Mouse (Mus musculus) kidney, postnatal 0 days (tissue): ENCODE data around the gene Pum1. TPM values are rescaled to one million over a fixed set of nuclear protein-coding genes. Genes with fewer than 3 reads are reported as not detected.

Source experiments
- ATAC-seq: fragments of 200-750 bp; cut with Nextera tagmentation; replicated peaks from 2 replicates; pipeline ENCODE4 v1.8.0; 2017; ENCODE audit warnings: low read depth, moderate number of reproducible peaks, moderate TSS enrichment, moderate library complexity; ENCODE audit not compliant: low FRiP score
- DNase-seq: peaks from one replicate; pipeline ENCODE4 v3.0.0-alpha.2; 2016; ENCODE audit warnings: low spot score
- H3K27ac ChIP-seq: fragments of 300-500 bp; sonication (generic); 2 replicates; pipeline ENCODE4 v1.5.1; 2014; ENCODE audit warnings: mild to moderate bottlenecking
- H3K27me3 ChIP-seq: fragments of 300-500 bp; sonication (generic); 2 replicates; pipeline ENCODE4 v1.6.1; 2014; ENCODE audit warnings: low read length, mixed read lengths; ENCODE audit not compliant: insufficient read depth
- H3K36me3 ChIP-seq: fragments of 300-500 bp; sonication (generic); 2 replicates; pipeline ENCODE4 v1.6.1; 2014; ENCODE audit warnings: low read length, mixed read lengths; ENCODE audit not compliant: insufficient read depth
- H3K4me1 ChIP-seq: fragments of 300-500 bp; sonication (generic); replicated peaks from 2 replicates; pipeline ENCODE4 v1.6.1; 2014; ENCODE audit warnings: antibody characterized with exemption, low read length, mixed read lengths; ENCODE audit not compliant: insufficient read depth
- H3K4me2 ChIP-seq: fragments of 300-500 bp; sonication (generic); 2 replicates; pipeline ENCODE4 v1.6.1; 2014; ENCODE audit warnings: mild to moderate bottlenecking, low read length, moderate library complexity, mixed read lengths
- H3K4me3 ChIP-seq: fragments of 300-500 bp; sonication (generic); replicated peaks from 2 replicates; pipeline ENCODE4 v1.5.1; 2014; ENCODE audit warnings: low read depth, low read length
- H3K9ac ChIP-seq: fragments of 300-500 bp; sonication (generic); 2 replicates; pipeline ENCODE4 v1.6.1; 2014; ENCODE audit warnings: low read depth, low read length
- H3K9me3 ChIP-seq: fragments of 300-500 bp; sonication (generic); replicated peaks from 2 replicates; pipeline ENCODE4 v1.6.1; 2016; ENCODE audit warnings: low read length, inconsistent platforms, mixed read lengths
- CTCF ChIP-seq: IDR thresholded peaks from 2 replicates; pipeline ENCODE4 v1.5.1; 2016; ENCODE audit warnings: antibody characterized with exemption, low read depth, mild to moderate bottlenecking, moderate library complexity
- WGBS: fragments of 180-500 bp; shearing (Covaris S2); extraction: QIAGEN DNeasy Blood & Tissue Kit; methylation state at CpG from one replicate; pipeline ENCODE4 v1.1.7; 2014; 5-methylcytosine and 5-hydroxymethylcytosine counted together
- polyA plus RNA-seq: library from polyadenylated mRNA; unstranded; fragments of >200 nt; fragmentation: Nextera tagmentation; extraction: Ambion mirVana; gene quantifications from 2 replicates; pipeline ENCODE4 v1.2.1, GENCODE M21; 2015

The Pum1 gene
- polyA plus RNA-seq, 1 experiment from 2014 or later = 56.7 TPM

DNA sequence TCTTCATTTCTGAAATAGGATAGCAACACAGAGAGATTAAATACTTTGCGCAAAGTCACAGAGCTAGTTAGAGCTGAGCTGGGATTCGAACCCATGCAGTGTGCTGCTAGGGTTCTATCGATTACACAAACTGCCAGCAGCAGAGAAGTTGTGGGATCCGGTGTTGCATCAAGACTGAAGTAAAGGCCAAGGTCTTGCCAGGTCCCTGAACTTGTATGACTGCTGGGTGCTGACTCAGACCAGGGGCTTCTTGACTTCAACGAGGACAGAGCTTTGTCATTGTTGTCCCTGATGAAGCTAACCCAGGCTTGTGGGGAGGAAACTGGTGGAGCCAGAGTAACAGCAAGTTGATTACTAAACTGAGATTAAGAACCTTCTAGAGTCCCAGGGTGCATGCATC, 138.1 kb downstream of the Pum1 start:
- Histone ChIP-seq H3K4me3 (no peak overlapping the region), H3K4me1 (peaks cover 30% of the 10 kb centered on the region), H3K36me3 (no peaks in the 10 kb centered on the region), H3K9me3 (no peaks in the 10 kb centered on the region), H3K9ac (no peak overlapping the region), H3K27me3 (no peaks in the 10 kb centered on the region), H3K27ac (no peak overlapping the region), H3K4me2 (no peak overlapping the region)
- ATAC-seq (no peak), DNase-seq (no peak)
- TF ChIP-seq CTCF = no peak
- 91% methylated on average over 5 of the region's 5 CpGs for WGBS

DNA sequence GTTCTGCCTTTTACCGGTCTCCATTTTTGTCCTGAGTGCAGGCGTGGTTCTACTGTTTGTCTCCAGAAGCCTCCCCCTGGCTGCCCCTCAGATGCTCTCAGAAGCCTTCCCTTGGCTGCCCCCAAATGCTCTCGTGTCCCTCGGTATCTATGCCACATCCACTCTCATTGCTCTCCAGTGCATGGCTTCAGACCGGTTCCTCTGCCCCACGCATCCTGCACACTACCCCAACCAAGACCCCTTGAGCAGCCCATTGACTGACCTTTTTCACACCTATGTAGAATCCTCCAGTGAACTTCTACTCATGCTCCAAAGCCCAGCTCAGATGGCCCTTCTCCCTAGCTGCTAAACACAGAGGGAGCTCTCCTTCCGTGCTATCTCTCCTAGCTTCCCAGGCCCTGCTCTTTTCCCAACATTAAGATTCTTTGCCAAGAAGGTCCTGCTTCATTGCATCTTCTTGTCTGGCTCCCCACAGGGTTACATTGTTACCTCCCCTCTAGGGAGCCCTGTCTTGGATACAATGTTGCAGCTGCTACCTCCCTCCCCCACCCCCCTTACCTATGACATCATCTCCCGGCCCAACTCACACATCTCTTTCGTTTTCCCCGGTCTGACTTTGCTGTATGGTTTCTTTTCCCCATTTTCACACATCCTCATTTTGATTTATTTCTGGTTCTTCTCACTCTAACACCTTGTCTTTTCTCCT, 138.7 kb downstream of the Pum1 start:
- H3K9me3 ChIP-seq = no peaks in the 10 kb centered on the region
- peaks cover 30% of the 10 kb centered on the region for H3K4me1 ChIP-seq
- peak overlapping the region; percentile 26; the same call in 1 of the 2 replicates for H3K4me2 ChIP-seq
- ATAC-seq (peak; percentile 56), DNase-seq (peak; percentile 85)
- H3K27ac ChIP-seq = 0 out of 2 replicates have a peak overlapping the region, but pooled peaks have one; percentile 5
- H3K36me3 ChIP-seq = no peaks in the 10 kb centered on the region
- H3K4me3 ChIP-seq = no peak overlapping the region
- TF ChIP-seq CTCF = no peak
- H3K9ac ChIP-seq = no peak overlapping the region
- no peaks in the 10 kb centered on the region for H3K27me3 ChIP-seq
- 57% methylated on average over 10 of the region's 10 CpGs for WGBS

DNA sequence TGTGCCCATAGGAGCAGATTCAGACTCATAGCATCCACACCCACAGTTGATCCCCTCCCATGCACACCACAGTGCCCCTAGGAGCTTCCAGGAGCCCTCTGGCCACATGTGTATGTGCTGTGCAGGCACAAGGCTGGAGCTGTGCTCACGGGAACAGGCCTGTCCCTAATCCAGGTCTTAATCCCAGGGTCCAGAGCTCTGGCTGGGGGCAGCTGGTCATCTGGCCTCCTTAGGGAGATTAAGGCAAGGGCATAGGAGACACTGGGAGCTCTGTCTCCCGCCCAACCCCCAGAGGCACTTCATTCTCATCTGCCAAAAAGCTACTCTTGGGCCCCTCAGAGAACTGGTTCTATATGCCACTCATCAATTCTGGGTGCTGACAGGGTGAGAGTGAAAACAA, 140.5 kb downstream of the Pum1 start:
- TF ChIP-seq CTCF = no peak
- Histone ChIP-seq H3K4me2 (no peak overlapping the region), H3K4me1 (peaks cover 21% of the 10 kb centered on the region; the same call in 1 of the 2 replicates), H3K27me3 (no peaks in the 10 kb centered on the region), H3K9me3 (no peaks in the 10 kb centered on the region), H3K36me3 (no peaks in the 10 kb centered on the region), H3K9ac (no peak overlapping the region), H3K27ac (no peak overlapping the region), H3K4me3 (no peak overlapping the region)
- ATAC-seq (no peak), DNase-seq (no peak)
- WGBS = 95% methylated on average over 2 of the region's 2 CpGs

DNA sequence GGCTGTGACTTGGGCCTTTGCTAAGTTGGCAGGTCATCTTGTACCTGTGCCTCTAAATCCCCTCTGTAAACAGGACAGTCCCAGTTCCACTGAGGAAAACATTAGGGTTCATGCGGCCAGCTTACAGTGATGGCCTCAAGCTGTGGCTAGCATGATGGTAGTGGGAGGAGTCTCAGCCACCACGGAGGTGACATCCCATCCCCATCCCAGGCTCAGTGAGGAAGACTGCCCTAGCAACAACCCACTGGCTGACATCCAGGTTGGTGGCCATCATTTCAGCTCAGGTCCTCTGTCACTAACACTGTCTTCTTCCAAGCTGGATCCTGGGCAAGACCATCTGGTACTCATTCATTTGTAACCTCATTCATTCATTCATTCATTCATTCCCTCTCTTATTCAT, 141.2 kb downstream of the Pum1 start:
- H3K4me1 ChIP-seq = peaks cover 15% of the 10 kb centered on the region; the same call in 1 of the 2 replicates
- H3K9me3 ChIP-seq = no peaks in the 10 kb centered on the region
- ATAC-seq (no peak), DNase-seq (no peak)
- 61% methylated on average over 2 of the region's 2 CpGs for WGBS
- H3K27ac ChIP-seq = no peak overlapping the region
- no peak overlapping the region for H3K9ac ChIP-seq
- H3K4me2 ChIP-seq = no peak overlapping the region
- no peaks in the 10 kb centered on the region for H3K36me3 ChIP-seq
- H3K4me3 ChIP-seq = no peak overlapping the region
- no peaks in the 10 kb centered on the region for H3K27me3 ChIP-seq
- no peak for TF ChIP-seq CTCF

DNA sequence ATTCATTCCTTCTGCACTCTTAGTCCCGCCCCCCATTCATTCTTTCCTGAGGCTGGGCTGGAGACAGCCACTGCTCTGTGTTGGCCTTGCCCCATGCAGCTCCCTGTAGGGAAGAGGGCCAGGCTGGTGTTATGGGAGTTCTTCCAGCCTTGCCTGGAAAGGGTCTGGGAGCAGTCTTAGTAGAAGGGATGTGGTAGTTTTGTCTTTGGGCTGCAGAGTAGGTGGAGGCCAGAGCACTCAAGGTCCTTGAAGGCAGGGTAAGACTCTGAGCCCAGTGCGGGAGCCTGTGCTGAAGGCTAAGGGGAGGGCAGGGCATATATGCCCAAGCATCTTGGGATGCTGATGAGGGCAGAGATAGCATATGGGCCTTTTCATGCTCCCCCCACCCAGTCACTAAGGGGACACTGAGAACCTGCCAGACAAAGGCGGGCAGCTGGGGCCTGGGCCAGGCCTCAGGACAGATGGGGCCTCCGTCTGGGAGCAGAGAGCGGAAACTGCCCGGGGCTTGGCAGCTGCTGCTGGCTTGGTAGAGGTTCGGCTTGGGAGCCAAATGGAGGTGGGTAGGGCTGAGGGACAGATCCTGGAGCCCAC, 141.7 kb downstream of the Pum1 start:
- Histone ChIP-seq H3K9me3 (no peaks in the 10 kb centered on the region), H3K4me2 (no peak overlapping the region), H3K27ac (no peak overlapping the region), H3K4me1 (peaks cover 10% of the 10 kb centered on the region; the same call in 1 of the 2 replicates), H3K36me3 (no peaks in the 10 kb centered on the region), H3K4me3 (no peak overlapping the region), H3K27me3 (no peaks in the 10 kb centered on the region), H3K9ac (no peak overlapping the region)
- 68% methylated on average over 7 of the region's 7 CpGs for WGBS
- TF ChIP-seq CTCF = no peak
- ATAC-seq (no peak), DNase-seq (no peak)

DNA sequence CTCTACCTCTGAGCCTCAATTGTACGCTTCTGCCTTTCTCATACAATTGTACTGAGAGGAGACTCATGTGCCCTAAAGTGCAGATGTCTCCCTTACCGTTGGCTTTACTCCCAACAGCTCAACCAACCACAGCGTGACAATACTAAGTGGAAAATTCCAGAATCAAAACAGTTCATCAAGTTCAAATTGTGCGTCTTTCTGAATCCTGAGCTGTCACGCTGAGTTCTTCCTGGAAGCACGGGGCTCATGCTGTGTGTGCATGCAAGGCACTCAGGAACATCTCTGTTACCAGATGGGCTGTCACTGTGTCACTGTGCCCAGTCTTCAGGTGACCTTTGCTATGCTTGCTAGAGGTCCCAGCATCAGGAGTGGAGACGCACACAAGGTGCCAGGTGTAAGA, 142.6 kb downstream of the Pum1 start:
- Histone ChIP-seq H3K9me3 (no peaks in the 10 kb centered on the region), H3K4me2 (no peak overlapping the region), H3K27me3 (no peaks in the 10 kb centered on the region), H3K27ac (no peak overlapping the region), H3K9ac (no peak overlapping the region), H3K36me3 (no peaks in the 10 kb centered on the region), H3K4me3 (no peak overlapping the region), H3K4me1 (0 out of 2 replicates have a peak, but pooled peaks cover 5% of the 10 kb centered on the region)
- DNase-seq = no peak
- TF ChIP-seq CTCF = no peak
- no peak for ATAC-seq
- 78% methylated on average over 7 of the region's 7 CpGs for whole genome bisulfite sequencing
